Comparison of ENCODE assay signal across 29 mouse cellular contexts in genomic region chr7:89161610-89162378, GRCm38 (mm10).
DNase-seq lines count a peak whose midpoint lies in the region; ATAC-seq and TF ChIP-seq lines count a peak whose summit lies in the region.
"Had no signal": no experiment of that assay in that cellular context is flagged by ENCODE, and none has a peak within 500 bp of the region (broad histone marks: within the 10 kb centered on the region; RNA-seq: fewer than 3 reads in every experiment).

No protein-coding gene starts in this region.

- no peak for TF ChIP-seq RAD21 in CH12.LX (IDR thresholded peaks at IDR 0.05; ENCODE audit: low read depth, low read length)

- in situ Hi-C loops in CH12.LX (cut with MboI; ENCODE audit: low pct_ligation_motif_present, low pct_unique_long_range_greater_than_20kb, low sequenced_read_pairs) = loop anchor here (10.0 kb wide), 2 partner anchors 193 to 253 kb away; no protein-coding TSS in a partner anchor

- dilution Hi-C loops in CH12.LX (cut with MboI; ENCODE audit: extremely low pct_ligation_motif_present, extremely low pct_unique_long_range_greater_than_20kb, low sequenced_read_pairs) = no loop called here

- TF ChIP-seq EP300 in CH12.LX (IDR thresholded peaks at IDR 0.05; ENCODE audit: low read length) = no peak

- no peak overlapping the region for H3K4me3 ChIP-seq in forebrain, embryonic 16.5 days (replicated peaks; ENCODE audit: low read length)
- no peak overlapping the region for H3K4me3 ChIP-seq in forebrain, embryonic 12.5 days (replicated peaks)
- no peak overlapping the region for H3K4me3 ChIP-seq in CH12.LX (replicated peaks in 1 of 3; ENCODE audit: low read depth in 2 of 3, low read length in 2 of 3, poor library complexity in 1 of 3)
- H3K4me3 ChIP-seq: hindbrain, embryonic 15.5 days; midbrain, embryonic 10.5 days; myocyte; neural tube, embryonic 12.5 days had no signal

- 86% methylated on average over 6 of the region's 6 CpGs for WGBS in forebrain, embryonic 16.5 days
- WGBS in forebrain, embryonic 12.5 days = 85% methylated on average over 6 of the region's 6 CpGs

- no peaks in the 10 kb centered on the region for H3K36me3 ChIP-seq in forebrain, embryonic 16.5 days (ENCODE audit: control insufficient read depth, insufficient read depth)
- no peaks in the 10 kb centered on the region for H3K36me3 ChIP-seq in forebrain, embryonic 12.5 days (replicated peaks)
- peaks cover 0 to 27% of the 10 kb centered on the region in 2 experiments for H3K36me3 ChIP-seq in CH12.LX (replicated peaks in 1 of 2; ENCODE audit: control insufficient read depth in 1 of 2, insufficient read depth in 1 of 2, low read length in 1 of 2)
- H3K36me3 ChIP-seq: hindbrain, embryonic 15.5 days; midbrain, embryonic 10.5 days; neural tube, embryonic 12.5 days had no signal

- 0 out of 2 replicates have a peak, but pooled peaks have one; percentile 15 for ATAC-seq in forebrain, embryonic 16.5 days
- no peak for ATAC-seq in forebrain, embryonic 12.5 days (ENCODE audit: low FRiP score)
- ATAC-seq in hematopoietic stem cell, adult 5-6 weeks (replicated peaks in 1 of 2; ENCODE audit: insufficient read depth in 1 of 2, low FRiP score in 2 of 2, low TSS enrichment in 1 of 2, low read depth in 1 of 2, poor library complexity in 2 of 2, severe bottlenecking in 2 of 2) = peak; percentile 37 to 47; a peak in 2 of 4 replicates
- ATAC-seq: activated CD4-positive, CD25-positive, alpha-beta regulatory T cell, adult 4 months; inflammation-experienced regulatory T-cells, adult 6 months; midbrain, embryonic 16.5 days had no signal

- no peaks in the 10 kb centered on the region for H3K27me3 ChIP-seq in forebrain, embryonic 16.5 days (replicated peaks; ENCODE audit: control insufficient read depth, insufficient read depth, low read length)
- H3K27me3 ChIP-seq in forebrain, embryonic 12.5 days = no peaks in the 10 kb centered on the region
- H3K27me3 ChIP-seq in CH12.LX (replicated peaks) = no peaks in the 10 kb centered on the region
- H3K27me3 ChIP-seq: hindbrain, embryonic 15.5 days; neural tube, embryonic 12.5 days had no signal

- H3K9me3 ChIP-seq in forebrain, embryonic 16.5 days (ENCODE audit: control insufficient read depth, low read length) = no peaks in the 10 kb centered on the region
- H3K9me3 ChIP-seq in forebrain, embryonic 12.5 days = no peaks in the 10 kb centered on the region
- no peaks in the 10 kb centered on the region for H3K9me3 ChIP-seq in CH12.LX (replicated peaks; ENCODE audit: low read length)
- H3K9me3 ChIP-seq: hindbrain, embryonic 15.5 days; midbrain, embryonic 10.5 days; neural tube, embryonic 12.5 days had no signal

- no peaks in the 10 kb centered on the region for H3K79me2 ChIP-seq in CH12.LX (replicated peaks; ENCODE audit: control insufficient read depth, extremely low read depth, insufficient read depth, poor library complexity, severe bottlenecking)

- no peak for DNase-seq in CH12.LX (ENCODE audit: extremely low read depth)
- DNase-seq in brain, adult 2 months (ENCODE audit: low read depth, low spot score) = peak; percentile 20
- DNase-seq in right cerebral cortex, adult 2 months (ENCODE audit: low spot score in 2 of 2) = no peak
- DNase-seq in right cerebral cortex, postnatal 36 days (ENCODE audit: low spot score in 2 of 2) = no peak
- DNase-seq: adrenal gland, adult 2 months; adrenal gland, postnatal 36 days; cerebellum, adult 8-10 months; cerebellum, postnatal 25 days; gastrocnemius, postnatal 25 days; heart, adult 18-20 months; heart, postnatal 4 days; kidney, adult 8-10 months; kidney, postnatal 4 days; right cerebral cortex, adult 18-20 months; thymus, postnatal 4 days had no signal

- no peak overlapping the region for H3K27ac ChIP-seq in forebrain, embryonic 16.5 days (ENCODE audit: low read length)
- H3K27ac ChIP-seq in forebrain, embryonic 12.5 days = no peak overlapping the region
- H3K27ac ChIP-seq in CH12.LX (ENCODE audit: insufficient read depth, low read depth) = no peak overlapping the region
- H3K27ac ChIP-seq: hindbrain, embryonic 15.5 days; kidney, postnatal 0 days; macrophage; midbrain, embryonic 10.5 days; neural tube, embryonic 12.5 days had no signal

- TF ChIP-seq POLR2A in CH12.LX (IDR thresholded peaks at IDR 0.05; ENCODE audit: low read depth, low read length) = no peak

- H3K4me1 ChIP-seq in forebrain, embryonic 16.5 days (replicated peaks; ENCODE audit: control insufficient read depth, insufficient read depth, low read length) = 0 out of 2 replicates have a peak, but pooled peaks cover 3% of the 10 kb centered on the region
- peaks cover 4% of the 10 kb centered on the region for H3K4me1 ChIP-seq in forebrain, embryonic 12.5 days
- peaks cover 0 to 18% of the 10 kb centered on the region in 2 experiments; a peak in 2 of 4 replicates for H3K4me1 ChIP-seq in CH12.LX (ENCODE audit: control insufficient read depth in 1 of 2, insufficient read depth in 2 of 2)
- H3K4me1 ChIP-seq: hindbrain, embryonic 15.5 days; neural tube, embryonic 12.5 days had no signal

- H3K9ac ChIP-seq in forebrain, embryonic 16.5 days (replicated peaks; ENCODE audit: low read depth, low read length) = no peak overlapping the region
- no peak overlapping the region for H3K9ac ChIP-seq in forebrain, embryonic 12.5 days
- H3K9ac ChIP-seq in CH12.LX (ENCODE audit: insufficient read depth, low read depth) = no peak overlapping the region
- H3K9ac ChIP-seq: hindbrain, embryonic 15.5 days; neural tube, embryonic 12.5 days had no signal

- no peak for TF ChIP-seq CTCF in CH12.LX (conservative IDR thresholded peaks at IDR 0.05 in 1 of 2, IDR thresholded peaks at IDR 0.05 in 1 of 2; ENCODE audit: low read depth in 2 of 2, low read length in 2 of 2)

- H3K4me2 ChIP-seq in forebrain, embryonic 16.5 days (ENCODE audit: low read length) = no peak overlapping the region
- H3K4me2 ChIP-seq in forebrain, embryonic 12.5 days = no peak overlapping the region
- H3K4me2 ChIP-seq in CH12.LX (ENCODE audit: insufficient read depth, low read depth, poor library complexity, severe bottlenecking) = no peak overlapping the region
- H3K4me2 ChIP-seq: heart, embryonic 11.5 days; hindbrain, embryonic 15.5 days; liver, embryonic 11.5 days; neural tube, embryonic 12.5 days had no signal

TF ChIP-seq in CH12.LX, 34 proteins besides CTCF, POLR2A, EP300 and RAD21:
- TF ChIP-seq MAFK (IDR thresholded peaks at IDR 0.05; ENCODE audit: insufficient replicate concordance, low read length) = peak; percentile 58; the same call in 1 of the 2 replicates
- TF ChIP-seq TBP (conservative IDR thresholded peaks at IDR 0.05; ENCODE audit: low read depth, low read length) = no peak
